ENCODE assay signal across 24 mouse cellular contexts in the genomic region with DNA sequence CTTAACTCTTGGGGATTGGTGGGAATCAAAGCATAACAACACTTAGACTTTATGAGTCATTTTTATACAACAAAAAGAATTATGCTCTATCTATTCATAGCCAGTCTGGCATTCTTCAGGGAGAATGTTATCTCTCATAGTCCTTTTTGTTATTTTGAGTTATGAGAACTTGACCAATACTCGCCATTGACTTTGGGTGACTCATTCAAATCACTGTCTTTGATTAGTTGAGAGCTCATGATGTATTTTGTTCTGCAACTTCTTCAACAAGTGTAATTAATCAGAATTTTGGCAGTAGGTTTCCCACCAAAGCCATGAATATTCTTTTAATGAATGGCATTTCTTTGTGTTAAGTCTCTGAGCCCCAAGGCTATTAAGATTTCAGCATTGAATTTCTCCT.
"Had no signal": no experiment of that assay in that cellular context is flagged by ENCODE, and none has a peak within 500 bp of the region (broad histone marks: within the 10 kb centered on the region; RNA-seq: fewer than 3 reads in every experiment).

No protein-coding gene starts in this region.

- H3K27me3 ChIP-seq: embryonic facial prominence, embryonic 12.5 days; embryonic facial prominence, embryonic 13.5 days; embryonic facial prominence, embryonic 15.5 days; forebrain, embryonic 12.5 days; forebrain, embryonic 13.5 days; forebrain, embryonic 15.5 days had no signal

- H3K4me3 ChIP-seq: embryonic facial prominence, embryonic 10.5 days; embryonic facial prominence, embryonic 12.5 days; embryonic facial prominence, embryonic 13.5 days; embryonic facial prominence, embryonic 15.5 days; erythroblast, embryonic 14.5 days; forebrain, embryonic 10.5 days; forebrain, embryonic 12.5 days; forebrain, embryonic 13.5 days; forebrain, embryonic 15.5 days; gastrocnemius, adult 2 months; heart, adult 2 months had no signal

- H3K27ac ChIP-seq: embryonic facial prominence, embryonic 10.5 days; embryonic facial prominence, embryonic 12.5 days; embryonic facial prominence, embryonic 13.5 days; embryonic facial prominence, embryonic 15.5 days; forebrain, embryonic 10.5 days; forebrain, embryonic 12.5 days; forebrain, embryonic 13.5 days; forebrain, embryonic 15.5 days; gastrocnemius, adult 2 months; heart, adult 2 months had no signal

- DNase-seq: cerebellum, adult 9-11 months; cerebellum, postnatal 10 days; cerebellum, postnatal 14 days; cerebellum, postnatal 25 days; cerebellum, postnatal 36 days; embryo, embryonic 11 days; forebrain, postnatal 0 days; gastrocnemius, adult 2 months; gastrocnemius, postnatal 10 days; gastrocnemius, postnatal 14 days; gastrocnemius, postnatal 25 days; gastrocnemius, postnatal 36 days; heart, adult 11 months; heart, adult 18-20 months; heart, adult 2 months had no signal

- H3K4me1 ChIP-seq: embryonic facial prominence, embryonic 10.5 days; embryonic facial prominence, embryonic 12.5 days; forebrain, embryonic 10.5 days; forebrain, embryonic 12.5 days; forebrain, embryonic 13.5 days; forebrain, embryonic 15.5 days had no signal

- H3K36me3 ChIP-seq: embryonic facial prominence, embryonic 10.5 days; embryonic facial prominence, embryonic 12.5 days; embryonic facial prominence, embryonic 13.5 days; embryonic facial prominence, embryonic 15.5 days; forebrain, embryonic 10.5 days; forebrain, embryonic 12.5 days; forebrain, embryonic 15.5 days had no signal
